Mouse (Mus musculus): Measurements from ENCODE around the gene Vmn2r29.
"Not testable (repeated sequence)": the region's sequence is repeated elsewhere in the genome, so short reads cannot be mapped to it uniquely, and the experiment has no call there.

DNA sequence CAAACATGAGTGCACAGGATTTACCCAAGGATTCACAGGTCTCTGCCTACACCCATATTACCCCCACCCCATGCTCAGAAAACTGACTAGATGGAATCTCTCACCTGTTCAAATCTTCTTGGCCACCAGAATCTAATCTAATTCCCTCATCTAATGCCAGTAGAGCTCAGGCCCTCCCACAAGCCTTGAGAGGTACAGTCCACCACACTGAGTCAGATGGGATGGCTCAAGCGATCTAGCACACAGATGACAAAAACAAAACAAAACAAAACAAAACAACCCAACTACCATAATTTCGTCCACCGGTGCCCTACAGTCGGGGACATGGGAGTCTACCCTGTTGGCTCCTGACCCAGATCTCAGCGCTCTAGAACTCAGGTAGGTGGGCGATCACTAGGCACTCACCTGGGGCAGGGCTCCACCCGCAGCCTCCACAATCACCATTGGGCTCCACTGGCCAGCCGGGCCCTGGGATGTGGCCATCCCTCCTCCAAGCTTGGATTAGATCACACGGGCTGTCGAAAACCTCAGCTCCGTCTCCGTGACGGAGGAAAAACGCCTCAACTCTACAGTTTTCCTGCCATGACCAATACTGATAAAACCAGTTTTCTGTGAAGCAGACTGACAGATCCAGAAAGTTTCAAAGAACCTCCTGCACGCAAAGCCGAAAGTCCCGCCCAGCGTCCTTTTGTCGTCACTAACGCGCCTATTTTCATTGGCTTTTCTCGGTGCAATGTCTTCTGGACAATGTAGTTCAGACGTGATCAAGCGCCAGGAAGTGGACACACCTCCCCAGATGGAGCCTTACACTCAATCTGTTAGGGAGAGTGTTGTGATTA lies 37.6 kb downstream of the Vmn2r29 start, which contains the start of gene Zfp772:
- not testable (repeated sequence) for TF ChIP-seq CTCF (conservative IDR thresholded peaks at IDR 0.05 in 1 of 2, IDR thresholded peaks at IDR 0.05 in 1 of 2; ENCODE audit: low read depth in 2 of 2, low read length in 2 of 2); IRF4 (IDR thresholded peaks at IDR 0.05; ENCODE audit: low read depth, low read length); MXI1 (IDR thresholded peaks at IDR 0.05; ENCODE audit: low read depth, low read length); TCF12 (IDR thresholded peaks at IDR 0.05; ENCODE audit: low read depth, low read length); E2F4 (IDR thresholded peaks at IDR 0.05; ENCODE audit: insufficient replicate concordance, low read depth, low read length); SMC3 (IDR thresholded peaks at IDR 0.05; ENCODE audit: low read depth, low read length); SIN3A (IDR thresholded peaks at IDR 0.05; ENCODE audit: low read length); CHD1 (IDR thresholded peaks at IDR 0.05; ENCODE audit: low read depth, low read length); POLR2A (IDR thresholded peaks at IDR 0.05; ENCODE audit: low read depth, low read length); ZMIZ1 (IDR thresholded peaks at IDR 0.05; ENCODE audit: low read depth, low read length)
- TF ChIP-seq HCFC1 (IDR thresholded peaks at IDR 0.05; ENCODE audit: low read depth, low read length) = peak; percentile 74

Data from CH12.LX (cell line).